Mouse (Mus musculus) CH12.LX (cell line): Measurements from ENCODE around the gene Lhpp. TPM values are rescaled to one million over a fixed set of nuclear protein-coding genes. Genes with fewer than 3 reads are reported as not detected.

ENCODE experiments used
- DNase-seq: peaks from one replicate; pipeline ENCODE4 v3.0.0-alpha.2; 2013; ENCODE audit errors: extremely low read depth
- H3K27ac ChIP-seq: 2 replicates; pipeline ENCODE4 v1.5.1; 2012; ENCODE audit warnings: low read depth, mild to moderate bottlenecking, control low read depth, moderate library complexity; ENCODE audit not compliant: insufficient read depth
- H3K27me3 ChIP-seq: replicated peaks from 2 replicates; pipeline ENCODE3; 2012; ENCODE audit warnings: inconsistent platforms
- H3K36me3 ChIP-seq, 2 experiments: replicated peaks in 1 of 2; 2 replicates each; pipeline versions ENCODE3 to v1.6.1; 2012; ENCODE audit warnings: inconsistent platforms in 1 of 2, low read length in 1 of 2, mild to moderate bottlenecking in 1 of 2, mixed read lengths in 1 of 2, moderate library complexity in 1 of 2; ENCODE audit not compliant: control insufficient read depth in 1 of 2, insufficient read depth in 1 of 2
- H3K4me1 ChIP-seq, 2 experiments: 2 replicates each; pipeline ENCODE4 v1.6.1; 2012; ENCODE audit warnings: inconsistent platforms in 1 of 2, moderate library complexity in 1 of 2; ENCODE audit not compliant: insufficient read depth in 2 of 2, control insufficient read depth in 1 of 2
- H3K4me2 ChIP-seq: 2 replicates; pipeline ENCODE4 v1.6.1; 2012; ENCODE audit warnings: low read depth, mild to moderate bottlenecking, control low read depth; ENCODE audit not compliant: poor library complexity, insufficient read depth, severe bottlenecking
- H3K4me3 ChIP-seq, 3 experiments: fragments of 150-350 bp in 1 of 3; sonication (generic) in 1 of 3; replicated peaks in 1 of 3; 2 replicates each; pipeline versions ENCODE3 to v1.5.1; 2011 to 2012; ENCODE audit warnings: low read depth in 2 of 3, low read length in 2 of 3, mild to moderate bottlenecking in 2 of 3, moderate library complexity in 2 of 3, control low read depth in 1 of 3, improper control_type of control experiment in 1 of 3, inconsistent platforms in 1 of 3, mixed read lengths in 1 of 3; ENCODE audit not compliant: poor library complexity in 1 of 3
- H3K79me2 ChIP-seq: replicated peaks from 2 replicates; pipeline ENCODE4 v1.6.1; 2012; ENCODE audit warnings: mild to moderate bottlenecking, moderate library complexity; ENCODE audit not compliant: control insufficient read depth, poor library complexity, insufficient read depth, severe bottlenecking; ENCODE audit errors: extremely low read depth
- H3K9ac ChIP-seq: 2 replicates; pipeline ENCODE4 v1.6.1; 2012; ENCODE audit warnings: low read depth, mild to moderate bottlenecking, control low read depth, moderate library complexity; ENCODE audit not compliant: insufficient read depth
- H3K9me3 ChIP-seq: replicated peaks from 2 replicates; pipeline ENCODE3; 2012; ENCODE audit warnings: low read length, inconsistent platforms, mixed read lengths
- CHD2 ChIP-seq: IDR thresholded peaks from 2 replicates; pipeline ENCODE4 v1.6.1; 2011; ENCODE audit warnings: low read length, improper control_type of control experiment
- CTCF ChIP-seq, 2 experiments: IDR thresholded peaks in 1 of 2; conservative IDR thresholded peaks in 1 of 2; 2 replicates each; pipeline ENCODE4 v1.5.1; 2011 to 2012; ENCODE audit warnings: low read depth in 2 of 2, low read length in 2 of 2, improper control_type of control experiment in 1 of 2, inconsistent platforms in 1 of 2, mild to moderate bottlenecking in 1 of 2, moderate library complexity in 1 of 2
- E2F4 ChIP-seq: IDR thresholded peaks from 2 replicates; pipeline ENCODE4 v1.6.1; 2011; ENCODE audit warnings: low read depth, low read length, improper control_type of control experiment; ENCODE audit not compliant: insufficient replicate concordance
- EP300 ChIP-seq: IDR thresholded peaks from 2 replicates; pipeline ENCODE4 v1.6.1; 2011; ENCODE audit warnings: low read length, improper control_type of control experiment
- IRF4 ChIP-seq: IDR thresholded peaks from 2 replicates; pipeline ENCODE4 v1.6.1; 2014; ENCODE audit warnings: low read depth, mild to moderate bottlenecking, inconsistent platforms, low read length, improper control_type of control experiment
- JUN ChIP-seq: IDR thresholded peaks from 2 replicates; pipeline ENCODE4 v1.6.1; 2011; ENCODE audit warnings: low read depth, mild to moderate bottlenecking, low read length, improper control_type of control experiment, moderate library complexity; ENCODE audit not compliant: insufficient read depth
- KAT2A ChIP-seq: IDR thresholded peaks from 2 replicates; pipeline ENCODE4 v1.6.1; 2012; ENCODE audit warnings: low read length, improper control_type of control experiment, inconsistent platforms; ENCODE audit not compliant: insufficient replicate concordance
- MAFK ChIP-seq: IDR thresholded peaks from 2 replicates; pipeline ENCODE4 v1.6.1; 2011; ENCODE audit warnings: low read length, improper control_type of control experiment; ENCODE audit not compliant: insufficient replicate concordance
- MAZ ChIP-seq: IDR thresholded peaks from 2 replicates; pipeline ENCODE4 v1.6.1; 2012; ENCODE audit warnings: low read depth, mild to moderate bottlenecking, inconsistent platforms, low read length, improper control_type of control experiment, moderate library complexity
- MEF2A ChIP-seq: IDR thresholded peaks from 2 replicates; pipeline ENCODE4 v1.6.1; 2014; ENCODE audit warnings: low read depth, mild to moderate bottlenecking, inconsistent platforms, low read length, improper control_type of control experiment, borderline replicate concordance
- MXI1 ChIP-seq: IDR thresholded peaks from 2 replicates; pipeline ENCODE4 v1.6.1; 2011; ENCODE audit warnings: mild to moderate bottlenecking, low read depth, low read length, improper control_type of control experiment
- NELFE ChIP-seq: IDR thresholded peaks from 2 replicates; pipeline ENCODE4 v1.6.1; 2011; ENCODE audit warnings: low read depth, low read length, improper control_type of control experiment
- NRF1 ChIP-seq: IDR thresholded peaks from 2 replicates; pipeline ENCODE4 v1.6.1; 2014; ENCODE audit warnings: low read depth, mild to moderate bottlenecking, inconsistent platforms, low read length, improper control_type of control experiment, moderate library complexity
- PAX5 ChIP-seq: IDR thresholded peaks from 2 replicates; pipeline ENCODE4 v1.6.1; 2012; ENCODE audit warnings: low read length, inconsistent platforms, mixed read lengths
- POLR2A ChIP-seq: IDR thresholded peaks from 2 replicates; pipeline ENCODE4 v1.6.1; 2011; ENCODE audit warnings: low read depth, mild to moderate bottlenecking, improper control_type of control experiment, low read length
- RCOR1 ChIP-seq: conservative IDR thresholded peaks from 2 replicates; pipeline ENCODE4 v1.6.1; 2012; ENCODE audit warnings: low read depth, mild to moderate bottlenecking, inconsistent platforms, low read length, improper control_type of control experiment
- SMC3 ChIP-seq: IDR thresholded peaks from 2 replicates; pipeline ENCODE4 v1.6.1; 2011; ENCODE audit warnings: low read depth, low read length, improper control_type of control experiment
- TCF12 ChIP-seq: IDR thresholded peaks from 2 replicates; pipeline ENCODE4 v1.6.1; 2014; ENCODE audit warnings: low read depth, mild to moderate bottlenecking, inconsistent platforms, low read length, improper control_type of control experiment
- USF1 ChIP-seq: IDR thresholded peaks from 2 replicates; pipeline ENCODE4 v1.6.1; 2014; ENCODE audit warnings: low read depth, mild to moderate bottlenecking, inconsistent platforms, low read length, improper control_type of control experiment
- USF2 ChIP-seq: conservative IDR thresholded peaks from 2 replicates; pipeline ENCODE4 v1.6.1; 2011; ENCODE audit warnings: low read depth, low read length, improper control_type of control experiment
- ZC3H11A ChIP-seq: IDR thresholded peaks from 2 replicates; pipeline ENCODE4 v1.6.1; 2012; ENCODE audit warnings: low read depth, mild to moderate bottlenecking, inconsistent platforms, low read length, improper control_type of control experiment
- ZNF384 ChIP-seq: IDR thresholded peaks from 2 replicates; pipeline ENCODE4 v1.6.1; 2012; ENCODE audit warnings: low read depth, low read length, improper control_type of control experiment, inconsistent platforms
- dilution Hi-C: fragments of 300-500 bp; cut with MboI; formaldehyde crosslinking; loops from 2 replicates; pipeline ENCODE4 v1.14.3; 2020; ENCODE audit warnings: low sequenced_read_pairs; ENCODE audit not compliant: extremely low pct_unique_long_range_greater_than_20kb, extremely low pct_ligation_motif_present
- in situ Hi-C: fragments of 300-500 bp; cut with MboI; formaldehyde crosslinking; loops from 3 replicates; pipeline ENCODE4 v1.14.3; 2019; ENCODE audit warnings: low sequenced_read_pairs, low pct_ligation_motif_present, low pct_unique_long_range_greater_than_20kb, mixed read lengths
- polyA plus RNA-seq: library from polyadenylated mRNA; unstranded; fragments of >175 nt; gene quantifications from 2 replicates; pipeline ENCODE4 v1.2.1, GENCODE M21; 2012; ENCODE audit warnings: low read depth; ENCODE audit not compliant: insufficient read length
- total RNA-seq, 2 experiments: library from RNA; depleted of rRNA; stranded (reverse); fragments of 300-350 nt in 1 of 2; fragments of >200 nt in 1 of 2; gene quantifications; 2 replicates each; pipeline ENCODE4 v1.2.3; 2012 to 2014

The Lhpp gene
- total and polyA plus RNA-seq, 3 experiments, result 7.8 to 15.4 (median 14.6) TPM

GRCm38 (mm10) chr7:132624161-132624560 lies 13.7 kb downstream of the Lhpp start:
- Histone ChIP-seq H3K9ac (no peak overlapping the region), H3K4me1 (peaks cover 0 to 5% of the 10 kb centered on the region in 2 experiments; a peak in 1 of 4 replicates), H3K9me3 (no peaks in the 10 kb centered on the region), H3K27me3 (no peaks in the 10 kb centered on the region), H3K27ac (no peak overlapping the region), H3K79me2 (no peaks in the 10 kb centered on the region), H3K4me2 (no peak overlapping the region), H3K36me3 (peaks cover 0 to 4% of the 10 kb centered on the region in 2 experiments), H3K4me3 (no peak overlapping the region)
- in situ Hi-C loops (no loop called here), dilution Hi-C loops (no loop called here)
- TF ChIP-seq POLR2A (no peak), PAX5 (no peak), MEF2A (no peak), E2F4 (no peak), TCF12 (no peak)
- no peak for DNase-seq

GRCm38 (mm10) chr7:132626174-132626573 lies 15.7 kb downstream of the Lhpp start:
- Histone ChIP-seq H3K9me3 (no peaks in the 10 kb centered on the region), H3K79me2 (no peaks in the 10 kb centered on the region), H3K36me3 (peaks cover 0 to 4% of the 10 kb centered on the region in 2 experiments), H3K27ac (no peak overlapping the region), H3K9ac (no peak overlapping the region), H3K4me2 (no peak overlapping the region), H3K27me3 (no peaks in the 10 kb centered on the region), H3K4me1 (peaks cover 3 to 18% of the 10 kb centered on the region in 2 experiments), H3K4me3 (no peak overlapping the region)
- dilution Hi-C loops (no loop called here), in situ Hi-C loops (no loop called here)
- no peak for TF ChIP-seq ZC3H11A
- TF ChIP-seq MXI1, result no peak
- no peak for TF ChIP-seq USF2
- no peak for TF ChIP-seq ZNF384
- no peak for TF ChIP-seq NRF1
- no peak for TF ChIP-seq IRF4
- TF ChIP-seq RCOR1, result no peak
- TF ChIP-seq MEF2A, result no peak
- TF ChIP-seq KAT2A, result no peak
- no peak for TF ChIP-seq JUN
- TF ChIP-seq PAX5, result no peak
- no peak for TF ChIP-seq MAZ
- TF ChIP-seq NELFE, result no peak
- no peak for TF ChIP-seq MAFK
- TF ChIP-seq USF1, result no peak
- TF ChIP-seq CHD2, result no peak
- TF ChIP-seq SMC3, result no peak
- no peak for TF ChIP-seq EP300
- TF ChIP-seq CTCF (conservative IDR thresholded peaks at IDR 0.05 in 1 of 2, IDR thresholded peaks at IDR 0.05 in 1 of 2; ENCODE audit: low read depth in 2 of 2, low read length in 2 of 2), result no peak
- TF ChIP-seq E2F4, result no peak
- DNase-seq, result no peak
